Mouse (Mus musculus) adrenal gland, adult (tissue): ENCODE measurements around the gene Socs1.

Experiments used
- DNase-seq, 2 experiments: peaks; one replicate each; pipeline ENCODE4 v3.0.0; 2022 to 2023; ENCODE audit warnings: low spot score in 1 of 2; ENCODE audit not compliant: inconsistent age in 2 of 2

The Socs1 gene

DNA sequence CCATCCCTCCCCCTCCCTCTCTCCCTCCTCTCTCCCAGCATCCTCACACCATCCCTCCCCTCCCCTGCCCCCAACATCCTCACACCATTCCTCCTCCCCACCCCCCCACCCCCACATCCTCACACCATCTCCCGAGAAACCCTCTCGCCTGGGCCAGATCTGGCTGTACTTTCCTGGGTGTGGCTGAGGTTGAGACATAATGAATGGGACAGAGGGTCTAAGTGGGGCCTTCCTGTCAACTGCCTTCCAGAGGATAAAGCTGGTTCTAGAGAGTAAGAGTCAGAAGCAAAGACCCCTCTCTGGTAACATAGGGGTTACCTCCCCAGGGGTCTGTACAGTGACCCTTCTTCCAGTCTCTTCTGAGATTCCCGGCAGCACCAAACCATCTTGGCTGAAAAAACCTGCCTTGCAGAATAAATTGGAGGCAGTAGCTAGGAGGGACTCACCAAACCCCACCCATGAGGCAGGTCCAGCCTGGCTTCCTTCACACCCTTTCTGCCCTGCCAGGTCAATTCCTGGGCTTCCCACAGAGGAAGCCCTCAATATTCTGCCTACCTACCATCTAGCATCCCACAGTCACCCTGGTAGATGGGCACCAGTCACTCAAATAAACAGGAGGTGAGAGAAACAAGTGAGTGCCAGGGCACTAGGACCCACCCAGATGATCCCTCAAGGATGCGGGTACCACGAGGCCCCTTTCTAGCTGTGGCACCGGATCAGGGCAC is 21.6 kb downstream of the Socs1 start:
- no peak for DNase-seq

DNA sequence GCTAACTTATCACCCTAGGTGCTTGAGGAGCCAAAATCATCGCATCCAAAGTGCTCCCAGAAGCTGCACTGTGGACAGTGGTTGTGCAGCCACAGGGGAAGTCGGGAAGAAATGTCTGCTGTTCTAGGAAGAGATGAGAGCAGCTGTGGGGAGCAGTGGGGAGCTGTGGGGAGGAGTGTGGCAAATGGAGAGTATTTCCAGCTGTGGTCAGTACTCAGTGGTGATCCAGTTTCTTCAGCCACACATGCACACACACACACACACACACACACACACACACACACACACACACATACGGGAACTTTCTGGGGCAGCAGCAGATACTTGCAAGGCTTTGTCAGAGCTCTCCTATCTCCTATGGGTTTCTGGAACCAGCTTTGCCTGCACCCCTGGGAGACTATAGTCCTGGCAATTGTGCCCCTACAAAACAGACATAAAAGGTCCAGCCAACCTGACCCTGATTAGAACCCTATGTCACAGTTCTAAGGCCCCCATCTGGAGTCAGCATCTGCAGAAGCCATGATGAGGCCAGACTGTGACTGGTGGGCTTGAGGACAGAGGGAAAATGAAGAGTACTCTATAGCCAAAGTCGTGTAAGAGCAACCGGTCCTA is 22.7 kb downstream of the Socs1 start:
- DNase-seq, result no peak

DNA sequence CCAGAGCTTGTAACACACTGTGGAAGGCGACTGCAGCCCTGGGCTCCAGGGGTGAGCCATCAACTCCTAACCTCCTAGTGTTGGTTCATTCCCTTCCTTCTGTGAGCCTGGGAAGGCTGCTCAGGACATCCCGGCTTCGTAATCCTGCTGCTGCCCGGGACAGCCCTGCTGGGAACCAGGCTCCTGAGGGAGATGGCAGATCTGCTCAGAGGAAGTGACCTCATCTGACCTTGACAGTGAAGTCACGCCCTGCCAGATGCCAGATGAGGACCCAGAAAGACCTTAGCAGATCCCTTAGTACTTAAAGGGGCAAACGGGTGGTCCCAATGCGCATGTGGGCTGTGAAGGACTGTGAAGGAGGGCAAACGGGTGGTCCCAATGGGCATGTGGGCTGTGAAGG is 24.2 kb downstream of the Socs1 start:
- DNase-seq, result peak in 1 of 2 experiments; percentile 60

DNA sequence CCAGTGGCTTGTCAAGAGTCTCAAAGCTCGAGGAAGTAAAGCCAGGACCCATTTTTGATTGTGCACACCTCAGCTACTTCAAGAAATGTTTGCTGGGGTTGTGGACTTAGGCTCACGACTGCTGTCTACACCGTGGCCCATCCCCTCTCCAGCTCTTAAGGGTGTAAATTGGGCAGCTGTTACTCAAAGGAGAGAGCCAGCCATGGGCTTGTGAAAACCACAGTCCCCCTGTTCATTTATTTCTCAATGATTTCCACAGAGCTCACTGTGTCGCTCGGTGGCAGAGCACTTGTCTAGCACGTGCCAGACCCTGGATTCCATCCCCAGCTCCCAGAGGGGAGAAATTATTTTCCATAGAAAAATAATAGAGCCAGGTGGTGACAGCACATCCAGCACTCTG is 29.2 kb downstream of the Socs1 start:
- DNase-seq, result no peak

DNA sequence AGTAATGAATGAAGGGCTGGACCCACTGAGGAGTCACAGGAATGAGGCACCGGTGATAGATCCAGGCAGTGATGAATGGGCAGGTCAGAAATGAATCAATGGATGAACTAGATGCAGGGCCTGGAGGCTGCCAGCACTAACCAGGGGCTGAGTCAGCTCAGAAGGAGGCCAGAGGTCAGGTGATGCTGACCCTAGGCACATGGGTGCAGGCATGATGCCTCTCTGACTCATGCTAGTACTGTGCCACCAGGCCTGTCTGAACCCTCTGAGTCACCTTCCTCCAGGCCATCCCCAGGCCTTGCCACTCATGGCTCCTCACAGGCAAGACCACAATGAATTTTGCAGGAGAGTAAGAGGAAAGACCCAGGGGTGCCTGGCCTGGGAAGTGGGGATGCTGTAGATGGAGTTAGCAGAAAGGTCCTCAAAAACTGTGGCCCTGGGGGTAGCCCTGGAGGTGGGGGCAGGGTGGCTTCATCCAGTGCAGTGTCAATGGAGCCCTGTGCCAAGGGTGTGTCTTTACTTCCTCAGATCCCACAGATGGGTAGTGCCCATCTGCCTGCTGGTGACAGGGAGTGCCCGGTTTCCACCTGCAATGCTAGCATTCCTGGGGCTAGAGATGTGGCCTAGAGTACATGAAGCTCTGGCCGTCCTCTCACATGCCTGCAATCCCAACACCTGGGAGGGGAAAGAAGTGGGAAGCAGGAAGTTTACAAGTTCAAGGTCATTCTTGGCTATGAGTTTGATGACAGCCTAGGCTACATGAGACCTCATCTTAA is 30.6 kb downstream of the Socs1 start:
- peak; percentile 94 for DNase-seq

DNA sequence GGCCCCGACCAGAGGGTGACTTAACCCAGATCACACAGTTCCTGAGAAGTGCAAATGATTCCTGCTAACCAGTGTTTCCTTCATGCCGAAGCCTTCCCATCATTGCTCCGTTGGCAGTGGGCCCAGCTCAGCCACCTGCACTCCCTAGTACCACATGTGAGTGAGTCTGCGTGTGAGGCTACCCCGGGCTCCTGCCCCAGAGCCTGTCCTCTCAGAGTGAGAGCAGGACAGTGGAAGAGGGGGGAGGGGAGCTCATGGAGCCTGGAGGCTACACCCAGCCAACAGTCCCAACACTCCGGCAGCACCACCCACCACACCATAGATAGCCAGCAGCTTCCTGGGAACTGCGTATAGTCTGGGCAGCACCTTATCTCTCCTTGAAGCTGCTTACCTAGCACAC is 35.5 kb downstream of the Socs1 start:
- peak in 1 of 2 experiments; percentile 31 for DNase-seq

DNA sequence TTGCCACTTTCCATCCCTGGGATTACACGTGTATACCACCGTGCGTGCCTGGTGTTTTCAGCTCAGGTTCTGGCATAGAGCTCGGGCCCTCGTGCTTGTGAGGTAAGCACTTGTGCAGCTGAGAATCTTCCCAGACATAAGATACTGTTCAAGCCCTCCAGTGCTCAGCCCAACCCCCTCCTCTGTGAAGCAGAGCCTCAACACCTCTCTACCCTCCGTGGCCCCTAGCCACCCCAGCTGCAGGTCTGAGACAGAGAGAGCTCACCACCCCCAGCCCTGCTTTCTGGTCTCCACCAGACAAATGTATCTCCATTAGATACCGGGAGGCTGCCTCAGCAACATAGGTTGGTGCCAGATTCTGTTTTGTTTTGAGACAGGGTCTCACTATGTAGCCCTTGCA is 36.1 kb downstream of the Socs1 start:
- DNase-seq, result no peak

DNA sequence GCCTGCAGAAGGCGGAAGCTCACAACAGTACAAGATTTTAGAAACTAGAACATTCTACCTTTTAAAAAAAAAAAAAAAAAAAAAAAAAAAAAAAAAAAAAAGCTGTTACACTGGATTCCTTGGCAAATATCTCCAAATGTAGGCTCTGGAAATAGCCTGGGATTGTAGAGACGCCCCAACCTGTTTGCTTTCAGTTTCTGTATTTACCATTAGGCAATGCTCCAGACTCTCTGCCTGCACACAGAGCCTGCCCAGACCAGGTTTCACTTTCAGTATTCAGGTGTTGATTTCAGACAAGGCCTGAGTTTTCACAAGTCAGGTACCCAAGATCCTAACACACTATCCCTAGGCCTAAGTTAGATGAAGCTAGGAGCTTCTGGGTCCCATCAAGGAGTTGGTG is 44.3 kb downstream of the Socs1 start:
- DNase-seq, result peak in 1 of 2 experiments; percentile 71

DNA sequence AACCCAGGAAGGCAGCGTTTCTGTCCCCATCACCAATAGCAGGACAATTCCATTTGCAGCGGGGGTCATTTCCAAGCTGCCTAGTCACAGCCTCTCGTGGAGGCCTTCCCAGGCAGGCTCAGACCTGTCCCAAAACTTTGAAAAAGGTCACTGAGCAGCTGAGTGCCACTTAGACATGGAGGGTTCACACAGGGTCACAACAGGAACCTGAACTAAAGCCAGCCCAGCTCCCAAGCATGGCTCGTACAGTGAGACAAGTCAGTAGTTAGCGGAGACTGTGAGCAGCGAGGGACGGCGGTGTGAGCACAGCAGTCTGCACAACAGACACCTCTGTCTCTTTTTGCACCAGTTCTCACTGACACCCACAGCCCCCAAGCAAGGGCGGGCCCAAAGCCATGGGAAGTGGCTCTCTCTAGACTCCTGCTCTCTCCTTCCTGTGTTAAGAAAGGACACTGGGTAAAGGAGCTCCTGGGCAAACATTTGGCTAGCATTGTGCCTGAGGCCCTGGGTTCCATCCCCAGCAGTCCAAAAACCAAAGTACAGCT is 45.4 kb downstream of the Socs1 start:
- no peak for DNase-seq

DNA sequence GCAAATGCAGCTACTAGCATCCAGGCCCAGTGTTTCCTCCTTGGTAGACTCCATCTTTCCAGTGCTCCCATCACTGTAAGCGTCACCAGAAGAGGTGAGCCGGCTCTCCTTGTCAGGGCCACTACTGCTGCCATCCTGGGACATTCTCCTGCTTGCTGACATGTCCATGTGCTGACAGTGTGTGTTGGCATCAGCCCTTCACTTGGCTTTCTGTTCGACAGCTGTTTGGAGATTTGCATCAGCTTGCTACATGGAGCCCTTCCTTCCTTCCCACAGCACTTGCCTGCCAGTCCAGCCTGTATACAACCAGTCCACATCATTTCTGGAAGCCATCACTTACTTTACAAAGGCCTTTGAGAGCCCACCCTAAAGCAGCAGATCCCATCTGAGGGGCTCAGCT is 46.5 kb downstream of the Socs1 start:
- no peak for DNase-seq

DNA sequence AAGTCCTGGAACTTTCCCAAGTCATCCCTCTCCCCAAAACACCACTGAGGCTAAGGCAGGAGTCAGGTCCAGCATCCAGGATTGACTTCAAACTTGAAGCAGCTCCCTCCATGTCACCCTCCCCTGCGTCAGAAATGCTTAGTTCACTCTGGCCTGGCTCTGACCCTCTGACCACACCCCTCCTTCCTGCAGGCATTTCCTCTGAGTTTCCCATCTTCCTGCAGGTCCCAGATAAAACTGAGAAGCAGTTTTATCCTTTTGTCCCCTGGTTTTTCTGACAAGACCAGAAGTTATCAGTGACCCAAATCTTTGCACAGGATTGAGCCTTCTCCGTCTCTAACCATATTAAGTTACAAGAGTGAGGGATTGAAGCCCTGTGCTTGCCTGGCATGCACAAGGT is 47.8 kb downstream of the Socs1 start:
- DNase-seq, result peak; percentile 52 to 74

DNA sequence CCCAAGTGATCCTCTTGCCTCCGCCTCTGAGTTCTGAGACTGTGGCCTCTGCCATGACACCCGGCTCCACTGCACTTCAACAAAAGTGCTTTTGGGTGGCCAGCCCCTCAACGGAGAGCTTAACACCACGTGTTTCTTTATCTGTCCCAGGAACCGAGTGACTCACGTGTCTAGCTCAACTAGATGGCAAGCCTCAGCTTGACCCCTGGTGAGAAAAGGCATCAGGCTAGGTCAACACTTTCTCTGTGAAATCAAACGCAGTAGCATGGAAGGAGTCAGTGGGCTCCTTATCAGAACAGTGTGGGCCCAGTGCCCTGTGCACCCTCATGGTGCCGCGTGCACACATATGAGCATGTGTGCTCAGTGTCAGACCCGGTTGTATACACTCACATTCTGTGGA is 49.0 kb downstream of the Socs1 start:
- DNase-seq, result peak in 1 of 2 experiments; percentile 55

DNA sequence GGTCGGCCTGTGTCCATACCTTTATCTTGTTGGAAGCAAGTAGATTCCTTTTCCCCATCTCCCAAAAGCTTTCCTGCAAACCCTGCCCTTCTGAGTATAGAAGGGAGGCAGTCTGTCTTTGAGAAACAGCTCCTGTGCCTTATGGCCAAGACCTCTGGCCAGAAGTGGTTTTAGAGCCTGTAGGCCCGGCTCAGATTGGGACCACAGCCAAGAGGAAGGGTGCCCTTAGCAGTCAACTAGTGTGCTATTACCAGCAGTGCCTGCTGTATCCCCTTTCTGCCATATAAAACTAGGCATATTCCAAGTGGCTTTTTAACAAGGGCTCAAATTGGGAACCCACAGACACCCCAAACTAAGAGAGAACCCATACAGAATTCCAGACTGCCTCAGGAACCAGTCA is 49.6 kb downstream of the Socs1 start:
- peak in 1 of 2 experiments; percentile 64 for DNase-seq

DNA sequence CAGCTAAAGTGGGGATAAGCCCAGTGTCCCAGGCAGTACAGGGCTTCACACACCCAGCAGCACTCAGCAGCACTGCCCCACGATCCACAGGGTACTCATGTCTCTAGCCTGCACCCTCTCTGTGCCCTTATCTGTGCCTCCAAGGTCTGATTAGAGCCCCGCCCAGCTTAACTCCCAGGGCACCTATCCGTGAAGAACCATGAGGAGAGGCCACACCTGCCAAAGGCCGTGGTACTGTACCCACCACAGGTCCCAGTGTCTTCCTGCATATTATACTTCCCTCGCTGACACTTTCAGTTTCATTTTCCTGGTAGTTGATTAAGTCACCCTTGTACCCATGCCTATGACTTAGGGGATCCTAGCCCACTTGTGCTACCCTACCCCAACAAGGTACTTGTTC is 52.9 kb downstream of the Socs1 start:
- DNase-seq, result peak in 1 of 2 experiments; percentile 62
